ENCODE assay signal across 8 mouse cellular contexts in the genomic region with DNA sequence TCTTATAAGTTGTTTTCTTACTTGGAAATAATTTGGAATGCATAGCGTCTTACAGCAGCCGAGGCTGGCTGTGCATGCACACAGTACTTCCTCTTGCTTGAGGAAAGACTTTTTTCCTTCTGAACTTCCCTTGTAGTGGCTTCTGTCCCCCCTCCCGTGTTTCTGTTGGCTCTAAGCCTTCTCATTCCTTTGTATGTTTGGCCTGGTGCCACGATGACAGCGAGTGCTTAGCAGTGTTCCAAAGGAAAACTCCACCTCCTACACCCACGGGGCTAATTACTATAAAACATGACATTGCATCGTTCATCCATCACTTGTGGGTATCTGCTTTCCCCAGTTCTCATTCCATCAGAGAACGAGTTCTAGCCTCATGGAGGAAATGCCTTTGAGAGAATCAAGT. TPM values are rescaled to one million over a fixed set of nuclear protein-coding genes. Genes with fewer than 3 reads are reported as not detected.
DNase-seq lines count a peak whose midpoint lies in the region; ATAC-seq lines count a peak whose summit lies in the region.

Gene Tnfsf18 (plus strand): TSS at position 313 of the 400 bp plus-strand sequence.

- WGBS in midbrain, embryonic 14.5 days = 61% methylated on average over 8 of the region's 8 CpGs
- WGBS in midbrain, embryonic 15.5 days = 53% methylated on average over 8 of the region's 8 CpGs
- 64% methylated on average over 8 of the region's 8 CpGs for WGBS in midbrain, embryonic 13.5 days
- WGBS in forebrain, embryonic 11.5 days = 73% methylated on average over 8 of the region's 8 CpGs

- ATAC-seq in midbrain, embryonic 14.5 days (ENCODE audit: low FRiP score, low TSS enrichment) = no peak
- no peak for ATAC-seq in midbrain, embryonic 15.5 days (replicated peaks)
- ATAC-seq in midbrain, embryonic 13.5 days = no peak
- no peak for ATAC-seq in forebrain, embryonic 11.5 days (replicated peaks; ENCODE audit: low FRiP score)

- no peaks in the 10 kb centered on the region for H3K4me1 ChIP-seq in midbrain, embryonic 14.5 days (ENCODE audit: control insufficient read depth, insufficient read depth, low read length)
- no peaks in the 10 kb centered on the region for H3K4me1 ChIP-seq in midbrain, embryonic 15.5 days
- no peaks in the 10 kb centered on the region for H3K4me1 ChIP-seq in midbrain, embryonic 13.5 days (replicated peaks)
- H3K4me1 ChIP-seq in forebrain, embryonic 11.5 days (replicated peaks; ENCODE audit: control insufficient read depth, insufficient read depth, low read length) = no peaks in the 10 kb centered on the region

- no peak within 1 kb of the TSS for H3K4me3 ChIP-seq in midbrain, embryonic 14.5 days (replicated peaks; ENCODE audit: low read depth, low read length)
- H3K4me3 ChIP-seq in midbrain, embryonic 15.5 days = no peak within 1 kb of the TSS
- no peak within 1 kb of the TSS for H3K4me3 ChIP-seq in midbrain, embryonic 13.5 days (replicated peaks)
- no peak within 1 kb of the TSS for H3K4me3 ChIP-seq in forebrain, embryonic 11.5 days (ENCODE audit: low read depth, low read length)

- H3K9me3 ChIP-seq in midbrain, embryonic 14.5 days (ENCODE audit: control insufficient read depth, low read length) = no peaks in the 10 kb centered on the region
- H3K9me3 ChIP-seq in midbrain, embryonic 15.5 days = no peaks in the 10 kb centered on the region
- H3K9me3 ChIP-seq in midbrain, embryonic 13.5 days = no peaks in the 10 kb centered on the region
- no peaks in the 10 kb centered on the region for H3K9me3 ChIP-seq in forebrain, embryonic 11.5 days (ENCODE audit: control insufficient read depth, low read length)

- no peaks in the 10 kb centered on the region for H3K27me3 ChIP-seq in midbrain, embryonic 14.5 days (ENCODE audit: control insufficient read depth, insufficient read depth, low read length)
- H3K27me3 ChIP-seq in midbrain, embryonic 15.5 days (replicated peaks) = no peaks in the 10 kb centered on the region
- no peaks in the 10 kb centered on the region for H3K27me3 ChIP-seq in midbrain, embryonic 13.5 days
- H3K27me3 ChIP-seq in forebrain, embryonic 11.5 days (ENCODE audit: control insufficient read depth, insufficient read depth, low read length) = no peaks in the 10 kb centered on the region

- H3K36me3 ChIP-seq in midbrain, embryonic 14.5 days (ENCODE audit: control insufficient read depth, insufficient read depth, low read length) = no peaks in the 10 kb centered on the region
- H3K36me3 ChIP-seq in midbrain, embryonic 15.5 days (replicated peaks) = no peaks in the 10 kb centered on the region
- no peaks in the 10 kb centered on the region for H3K36me3 ChIP-seq in midbrain, embryonic 13.5 days
- H3K36me3 ChIP-seq in forebrain, embryonic 11.5 days (ENCODE audit: control insufficient read depth, insufficient read depth, low read length) = no peaks in the 10 kb centered on the region

- H3K9ac ChIP-seq in midbrain, embryonic 14.5 days (replicated peaks; ENCODE audit: low read length) = no peak within 1 kb of the TSS
- no peak within 1 kb of the TSS for H3K9ac ChIP-seq in midbrain, embryonic 15.5 days
- H3K9ac ChIP-seq in midbrain, embryonic 13.5 days (replicated peaks) = no peak within 1 kb of the TSS
- no peak within 1 kb of the TSS for H3K9ac ChIP-seq in forebrain, embryonic 11.5 days (ENCODE audit: low read length)

- DNase-seq in midbrain, embryonic 14.5 days = peak; percentile 49
- peak; percentile 49 to 80 for DNase-seq in cerebellum, postnatal 25 days
- peak; percentile 88 to 89 for DNase-seq in heart, postnatal 10 days
- peak; percentile 53 for DNase-seq in layer of hippocampus, adult 9-11 months
- DNase-seq in right cerebral cortex, postnatal 10 days (ENCODE audit: low spot score in 2 of 2) = peak; percentile 57 to 62
- DNase-seq in forebrain, embryonic 11.5 days (ENCODE audit: low spot score) = no peak

- intact Hi-C loops in heart, postnatal 10 days (cut with DNase I) = loop anchor here (5.0 to 10.0 kb wide), 2 partner anchors 92 to 190 kb away; no protein-coding TSS in a partner anchor

- H3K27ac ChIP-seq in midbrain, embryonic 14.5 days (replicated peaks; ENCODE audit: low read depth, low read length) = no peak within 1 kb of the TSS
- H3K27ac ChIP-seq in midbrain, embryonic 15.5 days = no peak within 1 kb of the TSS
- no peak within 1 kb of the TSS for H3K27ac ChIP-seq in midbrain, embryonic 13.5 days
- no peak within 1 kb of the TSS for H3K27ac ChIP-seq in forebrain, embryonic 11.5 days (ENCODE audit: low read depth, low read length)

- no peak within 1 kb of the TSS for H3K4me2 ChIP-seq in midbrain, embryonic 14.5 days (ENCODE audit: low read length)
- H3K4me2 ChIP-seq in midbrain, embryonic 15.5 days = no peak within 1 kb of the TSS
- no peak within 1 kb of the TSS for H3K4me2 ChIP-seq in midbrain, embryonic 13.5 days (replicated peaks)
- H3K4me2 ChIP-seq in forebrain, embryonic 11.5 days (ENCODE audit: low read depth, low read length, severe bottlenecking) = no peak within 1 kb of the TSS

RNA-seq across cellular contexts. Expression of gene Tnfsf18, which starts in this region (rescaled TPM):
- polyA plus RNA-seq in midbrain, embryonic 14.5 days (2014; fragmentation: Nextera tagmentation; extraction: Ambion mirVana) = not detected in 2 replicates
- polyA plus RNA-seq in midbrain, embryonic 15.5 days (2015; fragmentation: Nextera tagmentation; extraction: Ambion mirVana) = 0.10 TPM in 1 of 2 replicates, not detected in the other
- total RNA-seq in heart, postnatal 10 days (2021) = not detected
- not detected in 2 replicates for polyA plus RNA-seq in midbrain, embryonic 13.5 days (2015; fragmentation: Nextera tagmentation; extraction: Ambion mirVana)
- polyA plus RNA-seq in forebrain, embryonic 11.5 days (2014; fragmentation: Nextera tagmentation; extraction: Ambion mirVana) = not detected in 2 replicates

Comparison
In these comparisons a context has a peak if more than half of its experiments do, and no peak if none do; other contexts are left out.
1. Peak in DNase-seq in midbrain, embryonic 14.5 days; RNA of the gene not detected or under 1 TPM.
2. Peak in DNase-seq in heart, postnatal 10 days; RNA of the gene not detected or under 1 TPM.